Mouse (Mus musculus): Measurements from ENCODE around the gene Olfr1046. TPM values are rescaled to one million over a fixed set of nuclear protein-coding genes. Genes with fewer than 3 reads are reported as not detected.
"Not testable (repeated sequence)": the region's sequence is repeated elsewhere in the genome, so short reads cannot be mapped to it uniquely, and the experiment has no call there.

Olfr1046 gene
- not detected in 2 replicates for polyA plus RNA-seq (2016; fragmentation: Nextera tagmentation; extraction: Ambion mirVana)

- Histone ChIP-seq H3K27me3 (replicated peaks) (no peaks in the 10 kb centered on the region), H3K9me3 (replicated peaks) (no peaks in the 10 kb centered on the region), H3K4me2 (no peak within 1 kb of the TSS), H3K4me1 (replicated peaks) (no peaks in the 10 kb centered on the region), H3K4me3 (no peak within 1 kb of the TSS), H3K27ac (ENCODE audit: poor library complexity, severe bottlenecking) (no peak within 1 kb of the TSS), H3K9ac (no peak within 1 kb of the TSS), H3K36me3 (no peaks in the 10 kb centered on the region)
- 70% methylated on average over 2 of the region's 2 CpGs for WGBS
- no peak for ATAC-seq (ENCODE audit: insufficient number of reproducible peaks, low FRiP score)
Measured at GRCm38 (mm10) chr2:86219214-86219613, at the start of gene Olfr1046. Olfr1046 (minus strand) TSS chr2:86219314.

- not testable (repeated sequence) for H3K4me1 ChIP-seq (replicated peaks); H3K9me3 ChIP-seq (replicated peaks); ATAC-seq (ENCODE audit: insufficient number of reproducible peaks, low FRiP score); H3K4me2 ChIP-seq; H3K4me3 ChIP-seq; H3K27me3 ChIP-seq (replicated peaks); H3K27ac ChIP-seq (ENCODE audit: poor library complexity, severe bottlenecking); H3K36me3 ChIP-seq; H3K9ac ChIP-seq
Measured at GRCm38 (mm10) chr2:86258228-86258627, 39.1 kb upstream of the Olfr1046 start, which contains the start of gene Olfr1049. Olfr1049 (minus strand) TSS chr2:86258328.

- no peak within 1 kb of the TSS for H3K27ac ChIP-seq (ENCODE audit: poor library complexity, severe bottlenecking)
- no peaks in the 10 kb centered on the region for H3K9me3 ChIP-seq (replicated peaks)
- H3K4me3 ChIP-seq = no peak within 1 kb of the TSS
- no peak within 1 kb of the TSS for H3K4me2 ChIP-seq
- H3K27me3 ChIP-seq (replicated peaks) = no peaks in the 10 kb centered on the region
- ATAC-seq (ENCODE audit: insufficient number of reproducible peaks, low FRiP score) = no peak
- no peaks in the 10 kb centered on the region for H3K4me1 ChIP-seq (replicated peaks)
- H3K9ac ChIP-seq = no peak within 1 kb of the TSS
- H3K36me3 ChIP-seq = no peaks in the 10 kb centered on the region
Measured at GRCm38 (mm10) chr2:86240189-86240588, 21.1 kb upstream of the Olfr1046 start, which contains the start of gene Olfr1048. Olfr1048 (minus strand) TSS chr2:86240289.

GRCm38 (mm10) chr2:86231301-86231700 is 12.2 kb upstream of the Olfr1046 start, which contains the start of gene Olfr1047:
Olfr1047 (minus strand) TSS chr2:86231401.
- ATAC-seq (ENCODE audit: insufficient number of reproducible peaks, low FRiP score) = no peak

GRCm38 (mm10) chr2:86202909-86203308 is 16.2 kb downstream of the Olfr1046 start, which contains the start of gene Olfr1045:
Olfr1045 (minus strand) TSS chr2:86203009.
- Histone ChIP-seq H3K27ac (ENCODE audit: poor library complexity, severe bottlenecking) (no peak within 1 kb of the TSS), H3K27me3 (replicated peaks) (no peaks in the 10 kb centered on the region), H3K9ac (no peak within 1 kb of the TSS), H3K4me3 (no peak within 1 kb of the TSS), H3K36me3 (no peaks in the 10 kb centered on the region), H3K4me1 (replicated peaks) (no peaks in the 10 kb centered on the region), H3K9me3 (replicated peaks) (no peaks in the 10 kb centered on the region), H3K4me2 (no peak within 1 kb of the TSS)
- no peak for ATAC-seq (ENCODE audit: insufficient number of reproducible peaks, low FRiP score)

More at GRCm38 (mm10) chr2:86231301-86231700, 12.2 kb upstream of the Olfr1046 start, which contains the start of gene Olfr1047:
- Histone ChIP-seq H3K4me1 (replicated peaks) (no peaks in the 10 kb centered on the region), H3K9ac (no peak within 1 kb of the TSS), H3K27ac (ENCODE audit: poor library complexity, severe bottlenecking) (no peak within 1 kb of the TSS), H3K27me3 (replicated peaks) (no peaks in the 10 kb centered on the region), H3K4me2 (no peak within 1 kb of the TSS), H3K9me3 (replicated peaks) (no peaks in the 10 kb centered on the region), H3K4me3 (no peak within 1 kb of the TSS), H3K36me3 (no peaks in the 10 kb centered on the region)
- 79% methylated on average over 1 of the region's 1 CpGs for WGBS

GRCm38 (mm10) chr2:86195863-86196262 is 23.3 kb downstream of the Olfr1046 start:
- no peak overlapping the region for H3K4me2 ChIP-seq
- ATAC-seq (ENCODE audit: insufficient number of reproducible peaks, low FRiP score) = no peak
- H3K27ac ChIP-seq (ENCODE audit: poor library complexity, severe bottlenecking) = no peak overlapping the region
- whole genome bisulfite sequencing = 35% methylated on average over 1 of the region's 1 CpGs
- no peak overlapping the region for H3K9ac ChIP-seq
- no peaks in the 10 kb centered on the region for H3K36me3 ChIP-seq
- H3K4me3 ChIP-seq = no peak overlapping the region
- H3K27me3 ChIP-seq (replicated peaks) = no peaks in the 10 kb centered on the region
- no peaks in the 10 kb centered on the region for H3K4me1 ChIP-seq (replicated peaks)
- 0 out of 2 replicates have a peak, but pooled peaks cover 7% of the 10 kb centered on the region for H3K9me3 ChIP-seq (replicated peaks)

GRCm38 (mm10) chr2:86185583-86185982 is 33.5 kb downstream of the Olfr1046 start, which contains the start of gene Olfr52:
Olfr52 (minus strand) TSS chr2:86185683.
- Histone ChIP-seq H3K4me3 (no peak within 1 kb of the TSS), H3K27me3 (replicated peaks) (no peaks in the 10 kb centered on the region), H3K27ac (ENCODE audit: poor library complexity, severe bottlenecking) (no peak within 1 kb of the TSS), H3K9ac (no peak within 1 kb of the TSS), H3K4me1 (replicated peaks) (no peaks in the 10 kb centered on the region), H3K36me3 (no peaks in the 10 kb centered on the region), H3K9me3 (replicated peaks) (no peaks in the 10 kb centered on the region), H3K4me2 (no peak within 1 kb of the TSS)
- no peak for ATAC-seq (ENCODE audit: insufficient number of reproducible peaks, low FRiP score)

- Histone ChIP-seq H3K9ac (no peak overlapping the region), H3K4me2 (no peak overlapping the region), H3K36me3 (no peaks in the 10 kb centered on the region), H3K4me3 (no peak overlapping the region), H3K9me3 (replicated peaks) (no peaks in the 10 kb centered on the region), H3K27me3 (replicated peaks) (no peaks in the 10 kb centered on the region), H3K4me1 (replicated peaks) (no peaks in the 10 kb centered on the region), H3K27ac (ENCODE audit: poor library complexity, severe bottlenecking) (no peak overlapping the region)
- ATAC-seq (ENCODE audit: insufficient number of reproducible peaks, low FRiP score) = no peak
- WGBS = 81% methylated on average over 3 of the region's 3 CpGs
Measured at GRCm38 (mm10) chr2:86179950-86180349, 39.2 kb downstream of the Olfr1046 start.

GRCm38 (mm10) chr2:86177720-86178119 is 41.4 kb downstream of the Olfr1046 start, which contains the start of gene Olfr1044:
Olfr1044 (minus strand) TSS chr2:86177820.
- no peak for ATAC-seq (ENCODE audit: insufficient number of reproducible peaks, low FRiP score)
- H3K27me3 ChIP-seq (replicated peaks) = no peaks in the 10 kb centered on the region
- no peak within 1 kb of the TSS for H3K9ac ChIP-seq
- no peaks in the 10 kb centered on the region for H3K4me1 ChIP-seq (replicated peaks)
- H3K4me2 ChIP-seq = no peak within 1 kb of the TSS
- no peak within 1 kb of the TSS for H3K27ac ChIP-seq (ENCODE audit: poor library complexity, severe bottlenecking)
- H3K9me3 ChIP-seq (replicated peaks) = no peaks in the 10 kb centered on the region
- no peak within 1 kb of the TSS for H3K4me3 ChIP-seq
- no peaks in the 10 kb centered on the region for H3K36me3 ChIP-seq

- ATAC-seq (ENCODE audit: insufficient number of reproducible peaks, low FRiP score); H3K4me2 ChIP-seq; H3K4me3 ChIP-seq; H3K27me3 ChIP-seq (replicated peaks); H3K4me1 ChIP-seq (replicated peaks); H3K27ac ChIP-seq (ENCODE audit: poor library complexity, severe bottlenecking); H3K9ac ChIP-seq; H3K9me3 ChIP-seq (replicated peaks); H3K36me3 ChIP-seq: not testable (repeated sequence)
- WGBS = 77% methylated on average over 7 of the region's 7 CpGs
Measured at GRCm38 (mm10) chr2:86175422-86175821, 43.7 kb downstream of the Olfr1046 start.

- WGBS = 74% methylated on average over 2 of the region's 2 CpGs
- Histone ChIP-seq H3K4me1 (replicated peaks) (no peaks in the 10 kb centered on the region), H3K4me3 (no peak within 1 kb of the TSS), H3K36me3 (no peaks in the 10 kb centered on the region), H3K9me3 (replicated peaks) (no peaks in the 10 kb centered on the region), H3K4me2 (no peak within 1 kb of the TSS), H3K27ac (ENCODE audit: poor library complexity, severe bottlenecking) (no peak within 1 kb of the TSS), H3K27me3 (replicated peaks) (no peaks in the 10 kb centered on the region), H3K9ac (no peak within 1 kb of the TSS)
- ATAC-seq (ENCODE audit: insufficient number of reproducible peaks, low FRiP score) = no peak
Measured at GRCm38 (mm10) chr2:86167422-86167821, 51.7 kb downstream of the Olfr1046 start, which contains the start of gene Olfr1043. Olfr1043 (minus strand) TSS chr2:86167522.

All from heart, embryonic 12.5 days (tissue).